Mouse (Mus musculus) hindbrain, embryonic 16.5 days (tissue): ENCODE data around the gene Spata25. TPM values are rescaled to one million over a fixed set of nuclear protein-coding genes. Genes with fewer than 3 reads are reported as not detected.
"Not testable (repeated sequence)": the region's sequence is repeated elsewhere in the genome, so short reads cannot be mapped to it uniquely, and the experiment has no call there.

Experiments
- ATAC-seq: fragments of 200-750 bp; cut with Nextera tagmentation; 2 replicates; pipeline ENCODE4 v1.8.0; 2017; ENCODE audit warnings: moderate TSS enrichment, moderate library complexity
- H3K27ac ChIP-seq: fragments of 300-500 bp; sonication (generic); 2 replicates; pipeline ENCODE4 v1.5.1; 2014; ENCODE audit warnings: low read depth, mild to moderate bottlenecking, control low read depth, low read length, moderate library complexity
- H3K27me3 ChIP-seq: fragments of 300-500 bp; sonication (generic); replicated peaks from 2 replicates; pipeline ENCODE4 v1.6.1; 2014; ENCODE audit warnings: low read length; ENCODE audit not compliant: control insufficient read depth, insufficient read depth
- H3K36me3 ChIP-seq: fragments of 300-500 bp; sonication (generic); 2 replicates; pipeline ENCODE4 v1.6.1; 2014; ENCODE audit warnings: mild to moderate bottlenecking, low read length, moderate library complexity, mixed read lengths; ENCODE audit not compliant: control insufficient read depth, insufficient read depth
- H3K4me1 ChIP-seq: fragments of 300-500 bp; sonication (generic); 2 replicates; pipeline ENCODE4 v1.6.1; 2014; ENCODE audit warnings: low read depth, low read length; ENCODE audit not compliant: control insufficient read depth, insufficient read depth
- H3K4me2 ChIP-seq: fragments of 300-500 bp; sonication (generic); 2 replicates; pipeline ENCODE4 v1.6.1; 2014; ENCODE audit warnings: mild to moderate bottlenecking, low read length, control low read depth, moderate library complexity
- H3K4me3 ChIP-seq: fragments of 300-500 bp; sonication (generic); 2 replicates; pipeline ENCODE4 v1.5.1; 2014; ENCODE audit warnings: mild to moderate bottlenecking, low read length, control low read depth, moderate library complexity
- H3K9ac ChIP-seq: fragments of 300-500 bp; sonication (generic); 2 replicates; pipeline ENCODE4 v1.6.1; 2014; ENCODE audit warnings: low read depth, mild to moderate bottlenecking, control low read depth, low read length, moderate library complexity
- H3K9me3 ChIP-seq: fragments of 300-500 bp; sonication (generic); 2 replicates; pipeline ENCODE4 v1.6.1; 2014; ENCODE audit warnings: mild to moderate bottlenecking, low read length, moderate library complexity; ENCODE audit not compliant: control insufficient read depth
- WGBS: fragments of 180-500 bp; shearing (Covaris S2); extraction: QIAGEN DNeasy Blood & Tissue Kit; methylation state at CpG from one replicate; pipeline ENCODE4 v1.1.7; 2014; 5-methylcytosine and 5-hydroxymethylcytosine counted together
- polyA plus RNA-seq: library from polyadenylated mRNA; unstranded; fragments of >200 nt; fragmentation: Nextera tagmentation; extraction: Ambion mirVana; gene quantifications from 2 replicates; pipeline ENCODE4 v1.2.1, GENCODE M21; 2015

Gene Spata25
- not detected in 2 replicates for polyA plus RNA-seq

- no peak within 1 kb of the TSS for H3K9ac ChIP-seq
- H3K36me3 ChIP-seq: peaks cover 20% of the 10 kb centered on the region
- H3K4me2 ChIP-seq: no peak within 1 kb of the TSS
- WGBS: 88% methylated on average over 6 of the region's 6 CpGs
- no peak within 1 kb of the TSS for H3K4me3 ChIP-seq
- ATAC-seq: no peak
- no peaks in the 10 kb centered on the region for H3K27me3 ChIP-seq
- no peaks in the 10 kb centered on the region for H3K9me3 ChIP-seq
- no peak within 1 kb of the TSS for H3K27ac ChIP-seq
- peaks cover 11% of the 10 kb centered on the region for H3K4me1 ChIP-seq
Observed at GRCm38 (mm10) chr2:164828437-164828836, at the start of gene Spata25. TSS of gene Spata25 (minus strand) at chr2:164828537.

GRCm38 (mm10) chr2:164877376-164878215, 49.3 kb upstream of the Spata25 start:
- Histone ChIP-seq H3K4me2 (peak overlapping the region; percentile 94), H3K4me3 (peak overlapping the region; percentile 81; the same call in 1 of the 2 replicates), H3K27ac (0 out of 2 replicates have a peak overlapping the region, but pooled peaks have one; percentile 17), H3K4me1 (peaks cover 19% of the 10 kb centered on the region)
- not testable (repeated sequence) for H3K27me3 ChIP-seq, H3K9ac ChIP-seq, ATAC-seq, H3K9me3 ChIP-seq, H3K36me3 ChIP-seq
- WGBS: 76% methylated on average over 11 of the region's 11 CpGs

GRCm38 (mm10) chr2:164875648-164876047, 47.3 kb upstream of the Spata25 start:
- H3K9me3 ChIP-seq: not testable (repeated sequence)

GRCm38 (mm10) chr2:164874239-164874769, 46.0 kb upstream of the Spata25 start:
- H3K9ac ChIP-seq: no peak overlapping the region
- H3K4me2 ChIP-seq: no peak overlapping the region
- 35% methylated on average over 1 of the region's 1 CpGs for WGBS
- no peak for ATAC-seq
- no peaks in the 10 kb centered on the region for H3K9me3 ChIP-seq
- H3K4me3 ChIP-seq: no peak overlapping the region
- H3K27me3 ChIP-seq: no peaks in the 10 kb centered on the region
- H3K27ac ChIP-seq: peak overlapping the region; percentile 44; the same call in 1 of the 2 replicates
- peaks cover 7% of the 10 kb centered on the region for H3K4me1 ChIP-seq
- H3K36me3 ChIP-seq: 0 out of 2 replicates have a peak, but pooled peaks cover 2% of the 10 kb centered on the region

More at GRCm38 (mm10) chr2:164875648-164876047, 47.3 kb upstream of the Spata25 start:
- not testable (repeated sequence) for H3K36me3 ChIP-seq, H3K4me3 ChIP-seq, ATAC-seq, H3K27ac ChIP-seq, H3K4me2 ChIP-seq, H3K27me3 ChIP-seq, H3K9ac ChIP-seq
- 53% methylated on average over 2 of the region's 2 CpGs for WGBS
- peaks cover 12% of the 10 kb centered on the region for H3K4me1 ChIP-seq

- no peak overlapping the region for H3K4me2 ChIP-seq
Observed at GRCm38 (mm10) chr2:164873621-164874020, 45.3 kb upstream of the Spata25 start.

GRCm38 (mm10) chr2:164871602-164872303, 43.4 kb upstream of the Spata25 start:
- H3K9ac ChIP-seq: no peak overlapping the region
- H3K4me3 ChIP-seq: no peak overlapping the region
- H3K27me3 ChIP-seq: no peaks in the 10 kb centered on the region
- ATAC-seq: no peak
- no peak overlapping the region for H3K4me2 ChIP-seq
- no peaks in the 10 kb centered on the region for H3K36me3 ChIP-seq
- H3K9me3 ChIP-seq: 0 out of 2 replicates have a peak, but pooled peaks cover 3% of the 10 kb centered on the region
- WGBS: 56% methylated on average over 6 of the region's 6 CpGs
- H3K4me1 ChIP-seq: no peaks in the 10 kb centered on the region
- H3K27ac ChIP-seq: no peak overlapping the region

More at GRCm38 (mm10) chr2:164873621-164874020, 45.3 kb upstream of the Spata25 start:
- Histone ChIP-seq H3K9me3 (no peaks in the 10 kb centered on the region), H3K36me3 (0 out of 2 replicates have a peak, but pooled peaks cover 2% of the 10 kb centered on the region), H3K9ac (no peak overlapping the region), H3K4me1 (peaks cover 7% of the 10 kb centered on the region), H3K27ac (0 out of 2 replicates have a peak overlapping the region, but pooled peaks have one; percentile 3), H3K4me3 (no peak overlapping the region), H3K27me3 (no peaks in the 10 kb centered on the region)
- WGBS: 71% methylated on average over 3 of the region's 3 CpGs
- no peak for ATAC-seq

- H3K9me3 ChIP-seq: 0 out of 2 replicates have a peak, but pooled peaks cover 3% of the 10 kb centered on the region
- no peaks in the 10 kb centered on the region for H3K36me3 ChIP-seq
- no peaks in the 10 kb centered on the region for H3K4me1 ChIP-seq
- no peaks in the 10 kb centered on the region for H3K27me3 ChIP-seq
- no peak overlapping the region for H3K9ac ChIP-seq
- no peak overlapping the region for H3K27ac ChIP-seq
- no peak overlapping the region for H3K4me3 ChIP-seq
- H3K4me2 ChIP-seq: no peak overlapping the region
- 72% methylated on average over 7 of the region's 7 CpGs for WGBS
- ATAC-seq: no peak
Observed at GRCm38 (mm10) chr2:164868491-164868890, 40.2 kb upstream of the Spata25 start.

- H3K4me1 ChIP-seq: no peaks in the 10 kb centered on the region
- no peak overlapping the region for H3K9ac ChIP-seq
- ATAC-seq: no peak
- no peaks in the 10 kb centered on the region for H3K36me3 ChIP-seq
- no peak overlapping the region for H3K4me3 ChIP-seq
- H3K27me3 ChIP-seq: no peaks in the 10 kb centered on the region
- 84% methylated on average over 7 of the region's 7 CpGs for WGBS
- no peak overlapping the region for H3K27ac ChIP-seq
- H3K9me3 ChIP-seq: 0 out of 2 replicates have a peak, but pooled peaks cover 3% of the 10 kb centered on the region
- no peak overlapping the region for H3K4me2 ChIP-seq
Observed at GRCm38 (mm10) chr2:164867566-164867965, 39.2 kb upstream of the Spata25 start.
